Mouse (Mus musculus) layer of hippocampus, postnatal 25 days (tissue): ENCODE results near the gene Cers1. TPM values are rescaled to one million over a fixed set of nuclear protein-coding genes. Genes with fewer than 3 reads are reported as not detected.
A peak's percentile ranks its signal among the peaks of the same experiment; 100 is the strongest.

Source experiments
- DNase-seq, 2 experiments: peaks; one replicate each; pipeline ENCODE4 v3.0.0; 2022; ENCODE audit warnings: mixed read lengths in 2 of 2, low spot score in 1 of 2; ENCODE audit errors: extremely low spot score in 1 of 2
- total RNA-seq, 2 experiments: library from RNA; stranded (reverse); gene quantifications; 2 replicates each; pipeline ENCODE4 v1.2.3; 2021

Gene Cers1
- total RNA-seq, 2 experiments from 2014 or later, result 117 to 122 TPM

GRCm38 (mm10) chr8:70351035-70351999, 35.7 kb downstream of the Cers1 start:
- DNase-seq, result no peak

- no peak for DNase-seq
Measured at GRCm38 (mm10) chr8:70352000-70352384, 36.4 kb downstream of the Cers1 start.

- DNase-seq, result peak in 1 of 2 experiments; percentile 51
Measured at GRCm38 (mm10) chr8:70352657-70353151, 37.1 kb downstream of the Cers1 start.

- peak; percentile 99 to 100 for DNase-seq
Measured at GRCm38 (mm10) chr8:70353194-70353817, 37.7 kb downstream of the Cers1 start, which contains the start of gene Upf1. Gene Upf1, minus strand, starts transcription at chr8:70353278.

- no peak for DNase-seq
Measured at GRCm38 (mm10) chr8:70354004-70354403, 38.4 kb downstream of the Cers1 start.

- no peak for DNase-seq
Measured at GRCm38 (mm10) chr8:70356111-70356510, 40.5 kb downstream of the Cers1 start.

GRCm38 (mm10) chr8:70359411-70359810, 43.8 kb downstream of the Cers1 start:
- no peak for DNase-seq

- no peak for DNase-seq
Measured at GRCm38 (mm10) chr8:70360769-70361168, 45.2 kb downstream of the Cers1 start.

- no peak for DNase-seq
Measured at GRCm38 (mm10) chr8:70361484-70362032, 46.0 kb downstream of the Cers1 start.

GRCm38 (mm10) chr8:70364066-70364465, 48.5 kb downstream of the Cers1 start:
- DNase-seq, result no peak

GRCm38 (mm10) chr8:70366588-70366987, 51.0 kb downstream of the Cers1 start:
- no peak for DNase-seq

GRCm38 (mm10) chr8:70370476-70370875, 54.9 kb downstream of the Cers1 start:
- no peak for DNase-seq

- no peak for DNase-seq
Measured at GRCm38 (mm10) chr8:70371951-70372350, 56.4 kb downstream of the Cers1 start.

- DNase-seq, result no peak
Measured at GRCm38 (mm10) chr8:70373397-70374317, 58.1 kb downstream of the Cers1 start, which contains the start of gene Comp. Gene Comp, plus strand, starts transcription at chr8:70373558.

- no peak for DNase-seq
Measured at GRCm38 (mm10) chr8:70374318-70374927, 58.8 kb downstream of the Cers1 start.

- no peak for DNase-seq
Measured at GRCm38 (mm10) chr8:70375212-70375859, 59.8 kb downstream of the Cers1 start.

- no peak for DNase-seq
Measured at GRCm38 (mm10) chr8:70376275-70376741, 60.7 kb downstream of the Cers1 start.

GRCm38 (mm10) chr8:70377049-70377448, 61.5 kb downstream of the Cers1 start:
- no peak for DNase-seq

- no peak for DNase-seq
Measured at GRCm38 (mm10) chr8:70380069-70380468, 64.5 kb downstream of the Cers1 start.
